Mouse (Mus musculus) midbrain, embryonic 16.5 days (tissue): ENCODE measurements at regions not wholly inside any gene's neighbourhood (a gene's known extent, or its start where the extent isn't known, plus 50 kb on each side); places are given as distances from the start of the nearest gene placed in this dataset.
A peak's percentile ranks its signal among the peaks of the same experiment; 100 is the strongest.

Source experiments
- ATAC-seq: fragments of 200-750 bp; cut with Nextera tagmentation; 2 replicates; pipeline ENCODE4 v1.8.0; 2017; ENCODE audit warnings: moderate TSS enrichment
- H3K27ac ChIP-seq: fragments of 300-500 bp; sonication (generic); 2 replicates; pipeline ENCODE4 v1.5.1; 2014; ENCODE audit warnings: mild to moderate bottlenecking, low read length, mixed read lengths
- H3K27me3 ChIP-seq: fragments of 300-500 bp; sonication (generic); 2 replicates; pipeline ENCODE4 v1.6.1; 2014; ENCODE audit warnings: low read depth, low read length, mixed read lengths; ENCODE audit not compliant: control insufficient read depth, insufficient read depth
- H3K36me3 ChIP-seq: fragments of 300-500 bp; sonication (generic); 2 replicates; pipeline ENCODE4 v1.6.1; 2014; ENCODE audit warnings: mild to moderate bottlenecking, low read length, moderate library complexity, mixed read lengths; ENCODE audit not compliant: control insufficient read depth, insufficient read depth
- H3K4me1 ChIP-seq: fragments of 300-500 bp; sonication (generic); 2 replicates; pipeline ENCODE4 v1.6.1; 2014; ENCODE audit warnings: mild to moderate bottlenecking, low read length, mixed read lengths; ENCODE audit not compliant: control insufficient read depth, insufficient read depth
- H3K4me2 ChIP-seq: fragments of 300-500 bp; sonication (generic); 2 replicates; pipeline ENCODE4 v1.6.1; 2014; ENCODE audit warnings: mild to moderate bottlenecking, low read length, mixed read lengths
- H3K4me3 ChIP-seq: fragments of 300-500 bp; sonication (generic); 2 replicates; pipeline ENCODE4 v1.5.1; 2014; ENCODE audit warnings: low read depth, mild to moderate bottlenecking, low read length, moderate library complexity, mixed read lengths
- H3K9ac ChIP-seq: fragments of 300-500 bp; sonication (generic); 2 replicates; pipeline ENCODE4 v1.6.1; 2014; ENCODE audit warnings: low read depth, low read length, mixed read lengths
- H3K9me3 ChIP-seq: fragments of 300-500 bp; sonication (generic); replicated peaks from 2 replicates; pipeline ENCODE4 v1.6.1; 2014; ENCODE audit warnings: mild to moderate bottlenecking, low read length, mixed read lengths; ENCODE audit not compliant: control insufficient read depth, poor library complexity, severe bottlenecking
- WGBS: fragments of 180-500 bp; shearing (Covaris S2); extraction: QIAGEN DNeasy Blood & Tissue Kit; methylation state at CpG from one replicate; pipeline ENCODE4 v1.1.7; 2014; 5-methylcytosine and 5-hydroxymethylcytosine counted together

DNA sequence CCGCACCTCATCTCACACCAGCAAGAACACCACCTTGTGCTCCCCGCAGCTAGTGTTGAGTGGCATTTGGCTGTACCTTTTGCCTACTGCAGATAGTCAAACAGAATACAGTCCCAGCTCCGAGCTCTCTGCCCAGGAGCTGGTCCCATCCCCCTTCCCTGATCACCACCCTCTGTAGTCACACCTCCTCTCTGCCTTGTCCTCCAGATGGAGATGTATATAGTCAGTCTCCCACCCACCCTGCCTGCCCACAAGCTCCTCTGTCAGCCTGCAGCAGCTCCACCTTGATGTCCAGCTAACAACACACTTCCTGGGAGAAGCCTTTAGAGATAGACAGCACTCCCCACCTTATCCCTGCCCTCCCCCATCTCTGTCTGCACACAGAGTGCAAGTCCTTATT, 115.7 kb upstream of the Sox5 start:
- Histone ChIP-seq H3K27ac (no peak overlapping the region), H3K27me3 (no peaks in the 10 kb centered on the region), H3K4me1 (peaks cover 3% of the 10 kb centered on the region), H3K4me2 (no peak overlapping the region), H3K9me3 (no peaks in the 10 kb centered on the region), H3K4me3 (no peak overlapping the region), H3K9ac (no peak overlapping the region), H3K36me3 (no peaks in the 10 kb centered on the region)
- WGBS: 72% methylated on average over 3 of the region's 3 CpGs
- ATAC-seq: no peak

GRCm38 (mm10) chr6:144890914-144891313, 109.1 kb upstream of the Sox5 start:
- 53% methylated on average over 2 of the region's 2 CpGs for WGBS
- no peaks in the 10 kb centered on the region for H3K9me3 ChIP-seq
- no peaks in the 10 kb centered on the region for H3K27me3 ChIP-seq
- no peak overlapping the region for H3K27ac ChIP-seq
- H3K4me2 ChIP-seq: no peak overlapping the region
- no peaks in the 10 kb centered on the region for H3K4me1 ChIP-seq
- ATAC-seq: no peak
- H3K9ac ChIP-seq: no peak overlapping the region
- no peaks in the 10 kb centered on the region for H3K36me3 ChIP-seq
- no peak overlapping the region for H3K4me3 ChIP-seq

GRCm38 (mm10) chr6:144890166-144890565, 108.4 kb upstream of the Sox5 start:
- H3K27ac ChIP-seq: no peak overlapping the region
- H3K9ac ChIP-seq: no peak overlapping the region
- no peaks in the 10 kb centered on the region for H3K36me3 ChIP-seq
- no peak overlapping the region for H3K4me2 ChIP-seq
- H3K4me1 ChIP-seq: no peaks in the 10 kb centered on the region
- 68% methylated on average over 8 of the region's 8 CpGs for WGBS
- no peaks in the 10 kb centered on the region for H3K9me3 ChIP-seq
- ATAC-seq: no peak
- H3K4me3 ChIP-seq: no peak overlapping the region
- H3K27me3 ChIP-seq: no peaks in the 10 kb centered on the region

DNA sequence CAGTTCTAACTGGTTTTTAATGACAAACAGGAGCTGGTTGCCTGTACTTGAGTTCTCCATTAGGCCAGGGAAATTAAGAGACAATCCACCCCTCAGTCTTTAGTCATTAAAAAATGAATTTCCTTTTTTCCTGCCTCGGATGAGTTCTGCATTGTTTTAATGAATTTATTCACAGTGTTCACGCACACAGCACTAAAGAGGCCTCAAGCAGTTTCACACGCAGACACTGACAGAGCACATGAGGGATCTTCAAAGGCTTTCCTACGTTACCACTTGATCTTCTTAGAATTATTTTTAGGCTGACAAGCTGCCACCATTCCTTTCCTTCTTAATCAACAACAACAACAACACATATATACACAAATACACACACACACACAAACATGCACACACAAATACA, 101.3 kb upstream of the Sox5 start:
- no peaks in the 10 kb centered on the region for H3K36me3 ChIP-seq

GRCm38 (mm10) chr6:144880098-144880497, 98.3 kb upstream of the Sox5 start:
- no peak for ATAC-seq
- H3K27ac ChIP-seq: no peak overlapping the region

More for the DNA sequence above, 101.3 kb upstream of the Sox5 start:
- H3K27ac ChIP-seq: no peak overlapping the region
- H3K4me2 ChIP-seq: no peak overlapping the region
- no peaks in the 10 kb centered on the region for H3K27me3 ChIP-seq
- WGBS: 45% methylated on average over 4 of the region's 4 CpGs
- no peaks in the 10 kb centered on the region for H3K4me1 ChIP-seq
- 0 out of 2 replicates have a peak, but pooled peaks have one; percentile 56 for ATAC-seq
- no peak overlapping the region for H3K9ac ChIP-seq
- H3K9me3 ChIP-seq: no peaks in the 10 kb centered on the region
- H3K4me3 ChIP-seq: no peak overlapping the region

DNA sequence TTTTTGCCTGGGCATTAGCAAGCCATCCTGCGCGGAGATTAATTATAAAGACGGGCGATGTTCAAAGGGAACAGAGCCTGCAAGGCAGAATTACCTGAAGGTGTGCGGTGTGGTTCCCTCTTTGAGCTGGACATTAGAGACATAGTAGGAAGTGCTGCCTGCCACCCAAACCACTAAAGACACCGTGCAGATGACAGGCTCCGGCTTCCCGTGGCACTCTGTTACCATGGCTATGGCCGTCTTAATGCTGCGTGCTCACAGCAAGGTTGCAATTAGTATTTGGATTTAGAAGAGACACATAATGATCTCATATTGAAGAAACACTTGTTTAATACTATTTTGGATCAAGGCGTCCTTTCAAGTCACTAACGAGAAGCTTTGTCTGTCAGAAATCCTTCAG, 95.0 kb upstream of the Sox5 start:
- H3K4me1 ChIP-seq: peaks cover 4% of the 10 kb centered on the region; the same call in 1 of the 2 replicates
- H3K4me2 ChIP-seq: peak overlapping the region; percentile 37
- no peak overlapping the region for H3K27ac ChIP-seq
- WGBS: 51% methylated on average over 12 of the region's 12 CpGs
- no peak overlapping the region; the same call in 1 of the 2 replicates for H3K9ac ChIP-seq
- H3K9me3 ChIP-seq: no peaks in the 10 kb centered on the region
- H3K4me3 ChIP-seq: no peak overlapping the region
- ATAC-seq: peak; percentile 72
- H3K27me3 ChIP-seq: no peaks in the 10 kb centered on the region
- H3K36me3 ChIP-seq: no peaks in the 10 kb centered on the region

More at GRCm38 (mm10) chr6:144880098-144880497, 98.3 kb upstream of the Sox5 start:
- WGBS: 68% methylated on average over 10 of the region's 10 CpGs
- Histone ChIP-seq H3K27me3 (no peaks in the 10 kb centered on the region), H3K9ac (no peak overlapping the region), H3K9me3 (no peaks in the 10 kb centered on the region), H3K4me2 (no peak overlapping the region), H3K36me3 (no peaks in the 10 kb centered on the region), H3K4me1 (peaks cover 4% of the 10 kb centered on the region; the same call in 1 of the 2 replicates), H3K4me3 (no peak overlapping the region)

GRCm38 (mm10) chr6:144875862-144876261, 94.1 kb upstream of the Sox5 start:
- H3K27ac ChIP-seq: no peak overlapping the region
- no peaks in the 10 kb centered on the region for H3K27me3 ChIP-seq
- ATAC-seq: no peak
- no peak overlapping the region for H3K4me3 ChIP-seq
- no peaks in the 10 kb centered on the region for H3K9me3 ChIP-seq
- H3K9ac ChIP-seq: no peak overlapping the region
- H3K4me1 ChIP-seq: peaks cover 4% of the 10 kb centered on the region; the same call in 1 of the 2 replicates
- no peak overlapping the region for H3K4me2 ChIP-seq
- H3K36me3 ChIP-seq: no peaks in the 10 kb centered on the region
- 61% methylated on average over 9 of the region's 9 CpGs for WGBS

- no peaks in the 10 kb centered on the region for H3K27me3 ChIP-seq
- WGBS: 85% methylated on average over 5 of the region's 5 CpGs
- H3K4me2 ChIP-seq: no peak overlapping the region
- H3K36me3 ChIP-seq: no peaks in the 10 kb centered on the region
- no peaks in the 10 kb centered on the region for H3K9me3 ChIP-seq
- H3K27ac ChIP-seq: no peak overlapping the region
- H3K4me1 ChIP-seq: peaks cover 4% of the 10 kb centered on the region; the same call in 1 of the 2 replicates
- no peak overlapping the region for H3K4me3 ChIP-seq
- H3K9ac ChIP-seq: no peak overlapping the region
- ATAC-seq: no peak
Observed at GRCm38 (mm10) chr6:144874251-144874650, 92.5 kb upstream of the Sox5 start.

- H3K4me2 ChIP-seq: no peak overlapping the region
- H3K9ac ChIP-seq: no peak overlapping the region
- H3K36me3 ChIP-seq: no peaks in the 10 kb centered on the region
- WGBS: 92% methylated on average over 8 of the region's 8 CpGs
- no peak overlapping the region for H3K4me3 ChIP-seq
- ATAC-seq: no peak
- no peaks in the 10 kb centered on the region for H3K9me3 ChIP-seq
- no peak overlapping the region for H3K27ac ChIP-seq
- H3K27me3 ChIP-seq: no peaks in the 10 kb centered on the region
- H3K4me1 ChIP-seq: peaks cover 7% of the 10 kb centered on the region
Observed at GRCm38 (mm10) chr6:144870949-144871348, 89.2 kb upstream of the Sox5 start.
